Mouse (Mus musculus): ENCODE measurements at regions not wholly inside any gene's neighbourhood (a gene's known extent, or its start where the extent isn't known, plus 50 kb on each side); places are given as distances from the start of the nearest gene placed in this dataset.

DNA sequence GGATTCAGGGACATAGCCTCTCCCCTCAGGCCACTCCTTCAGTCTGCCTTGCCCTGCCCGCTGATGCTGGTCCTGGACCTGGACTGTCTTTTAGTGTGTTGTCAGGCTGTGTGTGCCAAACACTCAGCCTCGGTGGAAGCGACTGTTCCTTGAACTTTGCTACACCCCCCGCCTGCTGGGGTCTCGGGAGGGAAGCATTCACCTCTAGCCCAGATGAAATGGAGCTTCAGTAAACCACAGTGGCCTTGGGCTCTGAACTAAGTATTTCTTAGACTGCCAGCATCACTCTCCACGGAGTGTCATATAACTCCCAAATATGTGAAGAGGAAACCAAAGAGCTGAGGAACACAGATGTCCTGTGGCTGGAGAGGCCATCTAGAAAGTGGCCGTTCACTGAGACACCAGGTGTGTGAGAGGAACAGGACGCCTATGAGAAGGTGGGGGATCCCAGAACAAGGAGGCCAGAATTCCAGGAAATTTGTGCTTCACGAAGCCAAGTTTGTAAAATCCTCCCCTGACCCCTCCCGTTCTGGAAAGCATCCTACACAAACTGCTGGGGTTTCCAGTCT is 170.2 kb downstream of the Zfp36l1 start:
- Histone ChIP-seq H3K27me3 (ENCODE audit: control insufficient read depth in 1 of 2, insufficient read depth in 2 of 2, low read length in 2 of 2) (no peaks in the 10 kb centered on the region; a peak in 1 of 4 replicates), H3K9me3 (replicated peaks; ENCODE audit: insufficient read depth, low read length) (no peaks in the 10 kb centered on the region), H3K79me2 (ENCODE audit: control insufficient read depth, insufficient read depth, low read length, poor library complexity) (no peaks in the 10 kb centered on the region), H3K36me3 (ENCODE audit: control insufficient read depth in 1 of 2, insufficient read depth in 2 of 2, low read length in 2 of 2) (no peaks in the 10 kb centered on the region), H3K27ac (ENCODE audit: control insufficient read depth, low read depth, low read length) (no peak overlapping the region), H3K4me1 (ENCODE audit: control insufficient read depth in 1 of 2, insufficient read depth in 2 of 2, low read length in 2 of 2) (no peaks in the 10 kb centered on the region), H3K9ac (ENCODE audit: control insufficient read depth, low read depth, low read length, poor library complexity, severe bottlenecking) (no peak overlapping the region), H3K4me3 (ENCODE audit: control insufficient read depth in 1 of 2, insufficient read depth in 1 of 2, low read depth in 2 of 2, low read length in 2 of 2) (no peak overlapping the region)
- DNase-seq (ENCODE audit: low read depth, low spot score): no peak
- TF ChIP-seq USF1 (IDR thresholded peaks at IDR 0.05; ENCODE audit: low read depth, low read length) (no peak), EP300 (IDR thresholded peaks at IDR 0.05; ENCODE audit: low read depth in 1 of 2, low read length in 2 of 2) (no peak), CHD1 (IDR thresholded peaks at IDR 0.05; ENCODE audit: low read depth, low read length) (no peak), POLR2AphosphoS2 (IDR thresholded peaks at IDR 0.05; ENCODE audit: low read length) (no peak), GATA1 (IDR thresholded peaks at IDR 0.05; ENCODE audit: low read depth, low read length) (no peak), NELFE (IDR thresholded peaks at IDR 0.05; ENCODE audit: low read depth, low read length) (no peak), HCFC1 (IDR thresholded peaks at IDR 0.05; ENCODE audit: low read depth, low read length) (no peak), BHLHE40 (IDR thresholded peaks at IDR 0.05; ENCODE audit: borderline replicate concordance, low read depth, low read length) (no peak), KAT2A (conservative IDR thresholded peaks at IDR 0.05; ENCODE audit: low read depth, low read length) (no peak), ZC3H11A (IDR thresholded peaks at IDR 0.05; ENCODE audit: low read depth, low read length) (no peak), MYB (IDR thresholded peaks at IDR 0.05; ENCODE audit: low read depth, low read length) (no peak), POLR2AphosphoS5 (IDR thresholded peaks at IDR 0.05; ENCODE audit: borderline replicate concordance, low read depth, low read length) (no peak), RAD21 (IDR thresholded peaks at IDR 0.05; ENCODE audit: low read depth, low read length) (no peak), ZMIZ1 (IDR thresholded peaks at IDR 0.05; ENCODE audit: low read depth, low read length) (no peak), UBTF (IDR thresholded peaks at IDR 0.05; ENCODE audit: borderline replicate concordance, insufficient read depth, low read depth, low read length) (no peak)

GRCm38 (mm10) chr12:79941828-79942227 is 171.0 kb downstream of the Zfp36l1 start:
- Histone ChIP-seq H3K9me3 (replicated peaks; ENCODE audit: insufficient read depth, low read length) (no peaks in the 10 kb centered on the region), H3K27me3 (ENCODE audit: control insufficient read depth in 1 of 2, insufficient read depth in 2 of 2, low read length in 2 of 2) (no peaks in the 10 kb centered on the region; a peak in 1 of 4 replicates), H3K36me3 (ENCODE audit: control insufficient read depth in 1 of 2, insufficient read depth in 2 of 2, low read length in 2 of 2) (no peaks in the 10 kb centered on the region), H3K9ac (ENCODE audit: control insufficient read depth, low read depth, low read length, poor library complexity, severe bottlenecking) (no peak overlapping the region), H3K27ac (ENCODE audit: control insufficient read depth, low read depth, low read length) (no peak overlapping the region), H3K4me3 (ENCODE audit: control insufficient read depth in 1 of 2, insufficient read depth in 1 of 2, low read depth in 2 of 2, low read length in 2 of 2) (no peak overlapping the region), H3K79me2 (ENCODE audit: control insufficient read depth, insufficient read depth, low read length, poor library complexity) (no peaks in the 10 kb centered on the region), H3K4me1 (ENCODE audit: control insufficient read depth in 1 of 2, insufficient read depth in 2 of 2, low read length in 2 of 2) (no peaks in the 10 kb centered on the region)
- DNase-seq (ENCODE audit: low read depth, low spot score): no peak
- TF ChIP-seq ZNF384 (IDR thresholded peaks at IDR 0.05; ENCODE audit: low read depth, low read length) (no peak), KAT2A (conservative IDR thresholded peaks at IDR 0.05; ENCODE audit: low read depth, low read length) (no peak), USF2 (IDR thresholded peaks at IDR 0.05; ENCODE audit: borderline replicate concordance in 1 of 2, insufficient read depth in 1 of 2, low read depth in 1 of 2, low read length in 2 of 2) (no peak), MAZ (IDR thresholded peaks at IDR 0.05; ENCODE audit: low read depth, low read length) (no peak), MAX (IDR thresholded peaks at IDR 0.05; ENCODE audit: low read length) (no peak), JUND (IDR thresholded peaks at IDR 0.05; ENCODE audit: low read depth, low read length) (no peak), CHD1 (IDR thresholded peaks at IDR 0.05; ENCODE audit: low read depth, low read length) (no peak), UBTF (IDR thresholded peaks at IDR 0.05; ENCODE audit: borderline replicate concordance, insufficient read depth, low read depth, low read length) (no peak), TBP (IDR thresholded peaks at IDR 0.05; ENCODE audit: low read depth, low read length) (no peak), HCFC1 (IDR thresholded peaks at IDR 0.05; ENCODE audit: low read depth, low read length) (no peak), RCOR1 (IDR thresholded peaks at IDR 0.05; ENCODE audit: low read depth, low read length) (no peak), POLR2AphosphoS2 (IDR thresholded peaks at IDR 0.05; ENCODE audit: low read length) (no peak), POLR2A (IDR thresholded peaks at IDR 0.05; ENCODE audit: control insufficient read depth in 1 of 2, insufficient read depth in 1 of 2, low read depth in 1 of 2, low read length in 2 of 2, poor library complexity in 1 of 2) (no peak), NELFE (IDR thresholded peaks at IDR 0.05; ENCODE audit: low read depth, low read length) (no peak), CTCF (IDR thresholded peaks at IDR 0.05 in 2 of 3, conservative IDR thresholded peaks at IDR 0.05 in 1 of 3; ENCODE audit: control insufficient read depth in 1 of 3, insufficient read depth in 1 of 3, low read depth in 2 of 3, low read length in 3 of 3, poor library complexity in 1 of 3, severe bottlenecking in 1 of 3) (no peak), EP300 (IDR thresholded peaks at IDR 0.05; ENCODE audit: low read depth in 1 of 2, low read length in 2 of 2) (no peak), MAFK (IDR thresholded peaks at IDR 0.05; ENCODE audit: borderline replicate concordance, low read depth, low read length) (no peak), ELF1 (IDR thresholded peaks at IDR 0.05; ENCODE audit: low read depth, low read length) (no peak), CHD2 (IDR thresholded peaks at IDR 0.05; ENCODE audit: low read length) (no peak)
